Mouse (Mus musculus) thymus, postnatal 14 days (tissue): ENCODE data around the gene Lcmt1.

Experiments
- DNase-seq: peaks from one replicate; pipeline ENCODE4 v3.0.0; 2021

Gene Lcmt1

GRCm38 (mm10) chr7:123462070-123462501, 92.5 kb downstream of the Lcmt1 start, which contains the start of gene Aqp8:
Aqp8 (plus strand) TSS chr7:123462291.
- no peak for DNase-seq

- no peak for DNase-seq
Observed at GRCm38 (mm10) chr7:123463569-123463968, 94.0 kb downstream of the Lcmt1 start.

GRCm38 (mm10) chr7:123465692-123466387, 96.3 kb downstream of the Lcmt1 start:
- DNase-seq = peak; percentile 63

- no peak for DNase-seq
Observed at GRCm38 (mm10) chr7:123467961-123468360, 98.4 kb downstream of the Lcmt1 start.
